Mouse (Mus musculus): Measurements from ENCODE around the gene Tiam2. TPM values are rescaled to one million over a fixed set of nuclear protein-coding genes. Genes with fewer than 3 reads are reported as not detected.

The Tiam2 gene
- total RNA-seq, 1 experiment from 2014 or later = 3.5 TPM

- peak; percentile 72 for ATAC-seq (replicated peaks; ENCODE audit: low read depth, poor library complexity, severe bottlenecking)
These were observed 161.6 kb downstream of the Tiam2 start for GRCm38 (mm10) chr17:3487721-3488601.

- no peak for ATAC-seq (replicated peaks; ENCODE audit: low read depth, poor library complexity, severe bottlenecking)
These were observed 164.0 kb downstream of the Tiam2 start for GRCm38 (mm10) chr17:3490216-3490895.

GRCm38 (mm10) chr17:3491065-3491464 is 164.7 kb downstream of the Tiam2 start:
- ATAC-seq (replicated peaks; ENCODE audit: low read depth, poor library complexity, severe bottlenecking) = peak; percentile 76

- no peak for ATAC-seq (replicated peaks; ENCODE audit: low read depth, poor library complexity, severe bottlenecking)
These were observed 165.3 kb downstream of the Tiam2 start for GRCm38 (mm10) chr17:3491667-3492066.

- no peak for ATAC-seq (replicated peaks; ENCODE audit: low read depth, poor library complexity, severe bottlenecking)
These were observed 169.2 kb downstream of the Tiam2 start for GRCm38 (mm10) chr17:3495576-3495975.

- ATAC-seq (replicated peaks; ENCODE audit: low read depth, poor library complexity, severe bottlenecking) = no peak
These were observed 169.7 kb downstream of the Tiam2 start for GRCm38 (mm10) chr17:3496080-3496479.

- peak; percentile 93 for ATAC-seq (replicated peaks; ENCODE audit: low read depth, poor library complexity, severe bottlenecking)
These were observed 171.7 kb downstream of the Tiam2 start for GRCm38 (mm10) chr17:3498086-3498485.

- no peak for ATAC-seq (replicated peaks; ENCODE audit: low read depth, poor library complexity, severe bottlenecking)
These were observed 172.2 kb downstream of the Tiam2 start for GRCm38 (mm10) chr17:3498580-3498979.

- ATAC-seq (replicated peaks; ENCODE audit: low read depth, poor library complexity, severe bottlenecking) = no peak
These were observed 173.1 kb downstream of the Tiam2 start for GRCm38 (mm10) chr17:3499468-3499867.

- ATAC-seq (replicated peaks; ENCODE audit: low read depth, poor library complexity, severe bottlenecking) = no peak
These were observed 173.7 kb downstream of the Tiam2 start for GRCm38 (mm10) chr17:3500076-3500475.

GRCm38 (mm10) chr17:3500936-3501335 is 174.6 kb downstream of the Tiam2 start:
- no peak for ATAC-seq (replicated peaks; ENCODE audit: low read depth, poor library complexity, severe bottlenecking)

- no peak for ATAC-seq (replicated peaks; ENCODE audit: low read depth, poor library complexity, severe bottlenecking)
These were observed 179.3 kb downstream of the Tiam2 start for GRCm38 (mm10) chr17:3505711-3506110.

GRCm38 (mm10) chr17:3506508-3506907 is 180.1 kb downstream of the Tiam2 start:
- ATAC-seq (replicated peaks; ENCODE audit: low read depth, poor library complexity, severe bottlenecking) = peak; percentile 59

- peak; percentile 96 for ATAC-seq (replicated peaks; ENCODE audit: low read depth, poor library complexity, severe bottlenecking)
These were observed 183.5 kb downstream of the Tiam2 start for GRCm38 (mm10) chr17:3509841-3510240.

GRCm38 (mm10) chr17:3514316-3514715 is 187.9 kb downstream of the Tiam2 start:
- no peak for ATAC-seq (replicated peaks; ENCODE audit: low read depth, poor library complexity, severe bottlenecking)

- no peak for ATAC-seq (replicated peaks; ENCODE audit: low read depth, poor library complexity, severe bottlenecking)
These were observed 189.5 kb downstream of the Tiam2 start for GRCm38 (mm10) chr17:3515851-3516250.

GRCm38 (mm10) chr17:3516406-3516805 is 190.0 kb downstream of the Tiam2 start:
- ATAC-seq (replicated peaks; ENCODE audit: low read depth, poor library complexity, severe bottlenecking) = no peak

GRCm38 (mm10) chr17:3520344-3520743 is 194.0 kb downstream of the Tiam2 start:
- ATAC-seq (replicated peaks; ENCODE audit: low read depth, poor library complexity, severe bottlenecking) = no peak

- ATAC-seq (replicated peaks; ENCODE audit: low read depth, poor library complexity, severe bottlenecking) = no peak
These were observed 201.6 kb downstream of the Tiam2 start for GRCm38 (mm10) chr17:3527841-3528471.

GRCm38 (mm10) chr17:3529523-3529922 is 203.2 kb downstream of the Tiam2 start:
- ATAC-seq (replicated peaks; ENCODE audit: low read depth, poor library complexity, severe bottlenecking) = no peak

GRCm38 (mm10) chr17:3530549-3530948 is 204.2 kb downstream of the Tiam2 start:
- ATAC-seq (replicated peaks; ENCODE audit: low read depth, poor library complexity, severe bottlenecking) = no peak
